Mouse (Mus musculus): ENCODE measurements around the gene Obsl1.

DNA sequence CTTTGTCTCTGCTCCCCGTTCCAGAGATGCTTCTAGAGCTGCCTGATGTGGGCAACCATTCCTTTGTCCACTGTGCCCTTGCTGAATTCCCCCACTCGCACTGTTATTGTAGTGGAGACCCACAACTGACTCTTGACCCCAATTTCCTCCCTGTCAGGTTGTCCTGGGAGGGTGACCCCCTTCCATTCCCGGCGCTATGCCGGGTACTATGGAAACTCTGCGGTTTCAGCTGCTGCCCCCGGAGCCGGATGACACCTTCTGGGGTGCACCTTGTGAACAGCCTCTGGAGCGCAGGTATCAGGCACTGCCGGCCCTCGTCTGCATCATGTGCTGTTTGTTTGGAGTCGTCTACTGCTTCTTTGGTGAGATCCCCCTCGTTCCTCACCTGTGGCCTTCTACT, 26.2 kb downstream of the Obsl1 start:
- TF ChIP-seq POLR2A (IDR thresholded peaks at IDR 0.05; ENCODE audit: control insufficient read depth, extremely low read depth, insufficient read depth, low read length, poor library complexity) (no peak), CTCF (IDR thresholded peaks at IDR 0.05; ENCODE audit: borderline replicate concordance, control insufficient read depth, extremely low read depth, insufficient read depth, low read length, poor library complexity) (no peak)

All from thymus, adult 2 months (tissue).